Comparison of ENCODE assay signal across 11 mouse cellular contexts in genomic region chr1:54914387-54914786, GRCm38 (mm10). TPM values are rescaled to one million over a fixed set of nuclear protein-coding genes. Genes with fewer than 3 reads are reported as not detected.
A peak's percentile ranks its signal among the peaks of the same experiment; 100 is the strongest.
DNase-seq lines count a peak whose midpoint lies in the region; ATAC-seq lines count a peak whose summit lies in the region.
"Had no signal": no experiment of that assay in that cellular context is flagged by ENCODE, and none has a peak within 500 bp of the region (broad histone marks: within the 10 kb centered on the region; RNA-seq: fewer than 3 reads in every experiment).

No protein-coding gene starts in this region.

- no peak overlapping the region for H3K4me3 ChIP-seq in embryonic facial prominence, embryonic 12.5 days
- H3K4me3 ChIP-seq in liver, embryonic 12.5 days = no peak overlapping the region

- H3K27me3 ChIP-seq in embryonic facial prominence, embryonic 12.5 days = no peaks in the 10 kb centered on the region
- no peaks in the 10 kb centered on the region for H3K27me3 ChIP-seq in liver, embryonic 12.5 days (replicated peaks)

- no peaks in the 10 kb centered on the region for H3K36me3 ChIP-seq in embryonic facial prominence, embryonic 12.5 days
- no peaks in the 10 kb centered on the region for H3K36me3 ChIP-seq in liver, embryonic 12.5 days

- 13% methylated on average over 9 of the region's 9 CpGs for WGBS in embryonic facial prominence, embryonic 12.5 days
- 16% methylated on average over 8 of the region's 9 CpGs for WGBS in liver, embryonic 12.5 days (ENCODE audit: insufficient replicate concordance)

- no peak overlapping the region; the same call in 1 of the 2 replicates for H3K4me2 ChIP-seq in embryonic facial prominence, embryonic 12.5 days (replicated peaks)
- peak overlapping the region; percentile 21; the same call in 1 of the 2 replicates for H3K4me2 ChIP-seq in liver, embryonic 12.5 days

- H3K9ac ChIP-seq in embryonic facial prominence, embryonic 12.5 days = no peak overlapping the region
- no peak overlapping the region for H3K9ac ChIP-seq in liver, embryonic 12.5 days
- H3K9ac ChIP-seq: liver, embryonic 14.5 days had no signal

- peak overlapping the region; percentile 80 for H3K27ac ChIP-seq in embryonic facial prominence, embryonic 12.5 days
- peak overlapping the region; percentile 64 for H3K27ac ChIP-seq in liver, embryonic 12.5 days
- H3K27ac ChIP-seq: liver, embryonic 14.5 days had no signal

- H3K9me3 ChIP-seq in embryonic facial prominence, embryonic 12.5 days = no peaks in the 10 kb centered on the region
- H3K9me3 ChIP-seq in liver, embryonic 12.5 days (replicated peaks) = no peaks in the 10 kb centered on the region

- 0 out of 2 replicates have a peak, but pooled peaks have one; percentile 37 for ATAC-seq in embryonic facial prominence, embryonic 12.5 days (ENCODE audit: insufficient number of reproducible peaks, insufficient read depth, low FRiP score, low TSS enrichment)
- ATAC-seq in liver, embryonic 12.5 days = no peak

- peak; percentile 42 for DNase-seq in embryo, embryonic 11 days
- no peak for DNase-seq in embryo, embryonic 10 days (ENCODE audit: low spot score)
- DNase-seq in 416B (ENCODE audit: low read depth) = peak; percentile 84
- no peak for DNase-seq in right cerebral cortex, postnatal 4 days
- DNase-seq in adrenal gland, postnatal 4 days (ENCODE audit: low spot score in 2 of 2) = no peak
- no peak for DNase-seq in left cerebral cortex, adult 9 months (ENCODE audit: low spot score in 2 of 2)
- DNase-seq: heart, postnatal 4 days; kidney, postnatal 14 days had no signal

- peaks cover 61% of the 10 kb centered on the region for H3K4me1 ChIP-seq in embryonic facial prominence, embryonic 12.5 days
- peaks cover 41% of the 10 kb centered on the region for H3K4me1 ChIP-seq in liver, embryonic 12.5 days

RNA-seq across cellular contexts. Expression of gene Ankrd44, which starts 11.8 kb away (rescaled TPM):
- 27.0 and 30.8 TPM in 2 replicates for polyA plus RNA-seq in embryonic facial prominence, embryonic 12.5 days (2016; fragmentation: Nextera tagmentation; extraction: Ambion mirVana)
- polyA plus RNA-seq in liver, embryonic 12.5 days (2016; fragmentation: Nextera tagmentation; extraction: Ambion mirVana) = 4.5 and 6.1 TPM in 2 replicates
- total RNA-seq in adrenal gland, postnatal 4 days (2021) = 10 to 100 TPM; 38.2 TPM

Comparison
In these comparisons a context has a peak if more than half of its experiments do, and no peak if none do; other contexts are left out.
1. DNase-seq: peak in embryo, embryonic 11 days (single experiment) and 416B (single experiment); none in embryo, embryonic 10 days (single experiment), right cerebral cortex, postnatal 4 days (single experiment), adrenal gland, postnatal 4 days (0 of 2) and left cerebral cortex, adult 9 months (0 of 2).